ENCODE assay signal across 9 mouse cellular contexts in the genomic region with DNA sequence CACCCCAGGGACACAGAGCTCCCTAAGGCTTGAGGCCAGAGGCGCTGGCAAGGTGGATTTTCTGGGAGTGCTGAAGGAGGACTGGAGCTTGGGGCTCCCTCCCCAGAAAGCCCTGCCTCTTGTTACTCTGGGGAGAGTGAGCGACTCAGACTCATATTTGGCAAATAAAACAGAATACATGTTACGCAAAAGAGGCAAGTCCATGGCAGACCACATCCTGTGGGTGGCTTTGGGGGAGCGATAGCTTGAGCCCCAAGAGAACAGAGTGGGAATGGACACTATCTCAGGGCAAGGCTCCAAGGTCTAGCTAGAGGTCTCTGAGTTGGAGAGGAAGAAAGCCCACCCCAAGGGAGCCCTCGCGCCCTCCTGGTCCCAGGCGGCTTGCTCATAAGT. TPM values are rescaled to one million over a fixed set of nuclear protein-coding genes. Genes with fewer than 3 reads are reported as not detected.
A peak's percentile ranks its signal among the peaks of the same experiment; 100 is the strongest.
DNase-seq lines count a peak whose midpoint lies in the region; ATAC-seq and TF ChIP-seq lines count a peak whose summit lies in the region.
"Had no signal": no experiment of that assay in that cellular context is flagged by ENCODE, and none has a peak within 500 bp of the region (broad histone marks: within the 10 kb centered on the region; RNA-seq: fewer than 3 reads in every experiment).

No protein-coding gene starts in this region.

- peak overlapping the region; percentile 99 for H3K27ac ChIP-seq in gastrocnemius, adult 2 months
- H3K27ac ChIP-seq in heart, embryonic 15.5 days, result peak overlapping the region; percentile 51
- H3K27ac ChIP-seq in liver, embryonic 13.5 days, result peak overlapping the region; percentile 68

- 61% methylated on average over 7 of the region's 7 CpGs for WGBS in heart, embryonic 15.5 days
- 57% methylated on average over 7 of the region's 7 CpGs for WGBS in liver, embryonic 13.5 days (ENCODE audit: insufficient replicate concordance)

- no peak for TF ChIP-seq CTCF in gastrocnemius, adult 2 months (IDR thresholded peaks at IDR 0.05)

- peak overlapping the region; percentile 24 for H3K4me2 ChIP-seq in heart, embryonic 15.5 days
- peak overlapping the region; percentile 41 for H3K4me2 ChIP-seq in liver, embryonic 13.5 days

- H3K9ac ChIP-seq in heart, embryonic 15.5 days, result no peak overlapping the region
- peak overlapping the region; percentile 37; the same call in 1 of the 2 replicates for H3K9ac ChIP-seq in liver, embryonic 13.5 days

- intact Hi-C loops in gastrocnemius, adult 2 months (cut with DNase I), result no loop called here
- intact Hi-C loops in left cerebral cortex, postnatal 14 days (cut with DNase I), result no loop called here

- H3K27me3 ChIP-seq in heart, embryonic 15.5 days, result no peaks in the 10 kb centered on the region
- H3K27me3 ChIP-seq in liver, embryonic 13.5 days, result no peaks in the 10 kb centered on the region

- DNase-seq in gastrocnemius, adult 2 months, result no peak
- DNase-seq in gastrocnemius, postnatal 4 days (ENCODE audit: low spot score in 2 of 2), result no peak
- DNase-seq in CD4-positive helper T cell, adult 2 months (ENCODE audit: low read depth, low spot score), result peak; percentile 71
- no peak for DNase-seq in liver, embryonic 13.5 days
- no peak for DNase-seq in frontal cortex, postnatal 36 days (ENCODE audit: low spot score in 2 of 2)
- DNase-seq in right cerebral cortex, postnatal 36 days (ENCODE audit: low spot score in 2 of 2), result no peak
- DNase-seq in left cerebral cortex, postnatal 14 days (ENCODE audit: low spot score in 2 of 2), result no peak
- DNase-seq: cerebellum, postnatal 10 days had no signal

- H3K36me3 ChIP-seq in heart, embryonic 15.5 days, result 0 out of 2 replicates have a peak, but pooled peaks cover 8% of the 10 kb centered on the region
- H3K36me3 ChIP-seq in liver, embryonic 13.5 days, result peaks cover 6% of the 10 kb centered on the region; the same call in 1 of the 2 replicates

- no peak for ATAC-seq in heart, embryonic 15.5 days (replicated peaks; ENCODE audit: insufficient number of reproducible peaks, insufficient read depth, low FRiP score, low read depth)
- no peak for ATAC-seq in liver, embryonic 13.5 days (ENCODE audit: low read depth)

- peak overlapping the region; percentile 54 for H3K4me3 ChIP-seq in gastrocnemius, adult 2 months
- no peak overlapping the region for H3K4me3 ChIP-seq in heart, embryonic 15.5 days
- no peak overlapping the region for H3K4me3 ChIP-seq in liver, embryonic 13.5 days (replicated peaks)

- H3K4me1 ChIP-seq in heart, embryonic 15.5 days (replicated peaks), result peaks cover 41% of the 10 kb centered on the region
- peaks cover 66% of the 10 kb centered on the region for H3K4me1 ChIP-seq in liver, embryonic 13.5 days (replicated peaks)

- no peaks in the 10 kb centered on the region for H3K9me3 ChIP-seq in heart, embryonic 15.5 days (replicated peaks)
- H3K9me3 ChIP-seq in liver, embryonic 13.5 days (replicated peaks), result no peaks in the 10 kb centered on the region

RNA-seq across cellular contexts. Expression of gene Zc3h12a, which starts 4.4 kb away (rescaled TPM):
- 1 to 10 TPM; 2.6 TPM for total RNA-seq in gastrocnemius, adult 2 months (2021)
- total RNA-seq in gastrocnemius, postnatal 4 days (2021), result 1 to 10 TPM; 3.0 to 3.9 TPM
- 0.59 and 0.96 TPM in 2 replicates for polyA plus RNA-seq in heart, embryonic 15.5 days (2015; fragmentation: Nextera tagmentation; extraction: Ambion mirVana)
- 0.36 and 0.39 TPM in 2 replicates for polyA plus RNA-seq in liver, embryonic 13.5 days (2015; fragmentation: Nextera tagmentation; extraction: Ambion mirVana)
- 1 to 10 TPM in 1 of 2 experiments, under 1 TPM in 1; 0.51 to 1.2 TPM for total RNA-seq in left cerebral cortex, postnatal 14 days (2021)

RNA-seq across cellular contexts. Expression of gene Meaf6, which starts 38.3 kb away (rescaled TPM):
- total RNA-seq in gastrocnemius, adult 2 months (2021), result 10 to 100 TPM; 12.0 to 13.5 TPM
- total RNA-seq in gastrocnemius, postnatal 4 days (2021), result 10 to 100 TPM; 20.7 to 26.3 TPM
- polyA plus RNA-seq in heart, embryonic 15.5 days (2015; fragmentation: Nextera tagmentation; extraction: Ambion mirVana), result 36.7 and 38.0 TPM in 2 replicates
- polyA plus RNA-seq in liver, embryonic 13.5 days (2015; fragmentation: Nextera tagmentation; extraction: Ambion mirVana), result 25.9 and 32.0 TPM in 2 replicates
- total RNA-seq in left cerebral cortex, postnatal 14 days (2021), result 100 to 1,000 TPM; 125 to 144 TPM

RNA-seq across cellular contexts. Expression of gene Snip1, which starts 56.8 kb away (rescaled TPM):
- 1 to 10 TPM; 4.5 to 6.1 TPM for total RNA-seq in gastrocnemius, adult 2 months (2021)
- total RNA-seq in gastrocnemius, postnatal 4 days (2021), result 10 to 100 TPM; 12.2 to 12.4 TPM
- 16.1 and 20.1 TPM in 2 replicates for polyA plus RNA-seq in heart, embryonic 15.5 days (2015; fragmentation: Nextera tagmentation; extraction: Ambion mirVana)
- polyA plus RNA-seq in liver, embryonic 13.5 days (2015; fragmentation: Nextera tagmentation; extraction: Ambion mirVana), result 16.1 and 19.6 TPM in 2 replicates
- total RNA-seq in left cerebral cortex, postnatal 14 days (2021), result 10 to 100 TPM; 10.9 to 12.5 TPM

RNA-seq across cellular contexts. Expression of gene Dnali1, which starts 57.8 kb away (rescaled TPM):
- total RNA-seq in gastrocnemius, adult 2 months (2021), result not detected
- total RNA-seq in gastrocnemius, postnatal 4 days (2021), result not detected
- polyA plus RNA-seq in heart, embryonic 15.5 days (2015; fragmentation: Nextera tagmentation; extraction: Ambion mirVana), result 0.16 and 0.39 TPM in 2 replicates
- not detected in 2 replicates for polyA plus RNA-seq in liver, embryonic 13.5 days (2015; fragmentation: Nextera tagmentation; extraction: Ambion mirVana)
- under 1 TPM in 1 of 2 experiments, not detected in 1; 0.15 TPM for total RNA-seq in left cerebral cortex, postnatal 14 days (2021)

Comparison
In these comparisons a context has a peak if more than half of its experiments do, and no peak if none do; other contexts are left out.
1. RNA of gene Meaf6, which starts 38.3 kb away (total RNA-seq): 125 to 144 TPM in left cerebral cortex, postnatal 14 days; 20.7 to 26.3 TPM in gastrocnemius, postnatal 4 days and 12.0 to 13.5 TPM in gastrocnemius, adult 2 months; every median in the first group is over 4 times any median in the second.
2. Peak in every context shown above with its lines, with median percentiles within 50 percentile points of each other: H3K27ac ChIP-seq.